Mouse (Mus musculus): ENCODE results near the gene Zfp961. TPM values are rescaled to one million over a fixed set of nuclear protein-coding genes. Genes with fewer than 3 reads are reported as not detected.
A peak's percentile ranks its signal among the peaks of the same experiment; 100 is the strongest.
"Not testable (repeated sequence)": the region's sequence is repeated elsewhere in the genome, so short reads cannot be mapped to it uniquely, and the experiment has no call there.

Zfp961 gene
- 25.7 and 28.4 TPM in 2 replicates for polyA plus RNA-seq (2014; fragmentation: Nextera tagmentation; extraction: Ambion mirVana)

DNA sequence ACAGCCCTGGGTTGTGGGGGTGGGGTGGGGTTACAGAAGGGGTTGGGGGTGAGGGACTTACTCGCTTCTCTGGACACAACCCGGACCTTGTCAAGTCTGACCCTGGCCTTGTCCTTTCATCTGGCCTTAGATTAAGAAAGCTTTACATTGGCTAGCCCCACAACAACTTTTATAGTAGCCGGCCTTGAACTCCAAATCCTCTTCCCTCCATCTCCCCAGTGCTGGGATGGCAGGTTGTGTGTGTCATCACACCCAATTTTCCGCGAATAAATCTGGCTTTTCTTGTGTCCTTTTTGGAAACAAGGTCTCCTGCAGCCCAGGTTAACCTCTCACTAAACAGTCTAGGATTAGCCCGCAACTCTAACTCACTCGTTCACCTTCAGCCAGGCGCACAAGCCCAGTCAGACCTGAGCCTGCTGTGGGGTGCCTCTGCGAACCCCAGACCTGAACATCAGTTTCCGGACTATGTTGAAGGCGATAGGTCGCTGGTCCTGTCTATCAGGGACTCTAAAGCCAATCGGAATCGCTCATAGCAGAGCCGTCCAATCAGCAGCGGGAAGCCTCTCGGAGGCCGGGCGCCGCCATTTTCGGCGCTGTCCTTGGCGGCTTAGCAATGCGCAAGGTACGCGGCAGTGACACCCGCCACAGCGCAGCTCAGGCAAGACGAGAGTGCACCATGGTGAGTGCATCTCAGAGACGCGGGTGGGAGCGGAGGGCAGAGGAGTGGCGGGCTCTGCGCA lies at the start of gene Zfp961:
TSS of gene Zfp961 (plus strand) at position 557 of the 740 bp plus-strand sequence.
- H3K4me3 ChIP-seq (ENCODE audit: low read depth, low read length), result peak within 1 kb of the TSS; percentile 78
- H3K36me3 ChIP-seq (ENCODE audit: control insufficient read depth, insufficient read depth, low read length), result no peaks in the 10 kb centered on the region; the same call in 1 of the 2 replicates
- H3K27me3 ChIP-seq (ENCODE audit: control insufficient read depth, insufficient read depth, low read length), result no peaks in the 10 kb centered on the region
- peaks cover 3% of the 10 kb centered on the region; the same call in 1 of the 2 replicates for H3K4me1 ChIP-seq (ENCODE audit: control insufficient read depth, insufficient read depth, low read length)
- peaks cover 7% of the 10 kb centered on the region; the same call in 1 of the 2 replicates for H3K9me3 ChIP-seq (ENCODE audit: control insufficient read depth, low read length)
- ATAC-seq (ENCODE audit: low FRiP score) (peak; percentile 100), DNase-seq (ENCODE audit: low spot score, missing footprints) (peak; percentile 99)
- H3K27ac ChIP-seq (ENCODE audit: low read depth, low read length), result peak within 1 kb of the TSS; percentile 59; the same call in 1 of the 2 replicates
- 3% methylated on average over 34 of the region's 34 CpGs for WGBS
- peak within 1 kb of the TSS; percentile 75 for H3K4me2 ChIP-seq
- H3K9ac ChIP-seq (ENCODE audit: low read length), result peak within 1 kb of the TSS; percentile 84

- 77% methylated on average over 1 of the region's 1 CpGs for WGBS
- H3K27ac ChIP-seq (ENCODE audit: low read depth, low read length); H3K4me3 ChIP-seq (ENCODE audit: low read depth, low read length); H3K4me1 ChIP-seq (ENCODE audit: control insufficient read depth, insufficient read depth, low read length); H3K4me2 ChIP-seq; H3K9me3 ChIP-seq (ENCODE audit: control insufficient read depth, low read length); H3K9ac ChIP-seq (ENCODE audit: low read length); ATAC-seq (ENCODE audit: low FRiP score); H3K36me3 ChIP-seq (ENCODE audit: control insufficient read depth, insufficient read depth, low read length); H3K27me3 ChIP-seq (ENCODE audit: control insufficient read depth, insufficient read depth, low read length): not testable (repeated sequence)
- DNase-seq (ENCODE audit: low spot score, missing footprints), result peak; percentile 17
These were observed 47.8 kb upstream of the Zfp961 start for GRCm38 (mm10) chr8:71903084-71903483.

DNA sequence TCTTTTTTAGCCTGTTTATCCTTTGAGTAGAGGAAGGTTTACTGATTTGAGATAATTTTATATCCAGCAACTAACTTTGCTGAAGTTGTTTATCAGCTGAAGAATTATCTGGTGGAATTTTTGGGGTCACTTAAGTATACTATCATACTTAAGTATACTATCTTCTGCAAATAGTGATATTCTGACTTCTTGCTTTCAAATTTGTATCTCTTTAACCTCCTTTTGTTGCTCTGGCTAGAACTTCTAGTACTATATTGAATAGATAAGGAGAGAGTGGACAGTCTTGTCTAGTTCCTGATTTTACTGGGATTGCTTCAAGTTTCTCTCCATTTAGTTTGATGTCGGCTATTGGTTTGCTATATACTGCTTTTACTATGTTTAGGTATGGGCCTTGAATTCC lies 44.0 kb upstream of the Zfp961 start:
- ATAC-seq (ENCODE audit: low FRiP score), result no peak
- no peak overlapping the region for H3K4me2 ChIP-seq
- H3K27me3 ChIP-seq (ENCODE audit: control insufficient read depth, insufficient read depth, low read length), result no peaks in the 10 kb centered on the region
- no peak overlapping the region for H3K27ac ChIP-seq (ENCODE audit: low read depth, low read length)
- 100% methylated on average over 1 of the region's 1 CpGs for WGBS
- H3K36me3 ChIP-seq (ENCODE audit: control insufficient read depth, insufficient read depth, low read length), result no peaks in the 10 kb centered on the region
- H3K4me1 ChIP-seq (ENCODE audit: control insufficient read depth, insufficient read depth, low read length), result no peaks in the 10 kb centered on the region
- DNase-seq (ENCODE audit: low spot score, missing footprints), result peak; percentile 31
- H3K4me3 ChIP-seq (ENCODE audit: low read depth, low read length), result no peak overlapping the region
- H3K9ac ChIP-seq (ENCODE audit: low read length), result no peak overlapping the region
- H3K9me3 ChIP-seq (ENCODE audit: control insufficient read depth, low read length), result no peaks in the 10 kb centered on the region

GRCm38 (mm10) chr8:71907798-71908257 lies 43.0 kb upstream of the Zfp961 start:
- Histone ChIP-seq H3K27me3 (ENCODE audit: control insufficient read depth, insufficient read depth, low read length) (no peaks in the 10 kb centered on the region), H3K36me3 (ENCODE audit: control insufficient read depth, insufficient read depth, low read length) (no peaks in the 10 kb centered on the region), H3K4me3 (ENCODE audit: low read depth, low read length) (peak overlapping the region; percentile 59), H3K4me1 (ENCODE audit: control insufficient read depth, insufficient read depth, low read length) (no peaks in the 10 kb centered on the region), H3K9me3 (ENCODE audit: control insufficient read depth, low read length) (no peaks in the 10 kb centered on the region), H3K4me2 (peak overlapping the region; percentile 42), H3K27ac (ENCODE audit: low read depth, low read length) (0 out of 2 replicates have a peak overlapping the region, but pooled peaks have one; percentile 15), H3K9ac (ENCODE audit: low read length) (peak overlapping the region; percentile 92; the same call in 1 of the 2 replicates)
- no peak for DNase-seq (ENCODE audit: low spot score, missing footprints)
- WGBS, result 97% methylated on average over 5 of the region's 5 CpGs
- no peak for ATAC-seq (ENCODE audit: low FRiP score)

DNA sequence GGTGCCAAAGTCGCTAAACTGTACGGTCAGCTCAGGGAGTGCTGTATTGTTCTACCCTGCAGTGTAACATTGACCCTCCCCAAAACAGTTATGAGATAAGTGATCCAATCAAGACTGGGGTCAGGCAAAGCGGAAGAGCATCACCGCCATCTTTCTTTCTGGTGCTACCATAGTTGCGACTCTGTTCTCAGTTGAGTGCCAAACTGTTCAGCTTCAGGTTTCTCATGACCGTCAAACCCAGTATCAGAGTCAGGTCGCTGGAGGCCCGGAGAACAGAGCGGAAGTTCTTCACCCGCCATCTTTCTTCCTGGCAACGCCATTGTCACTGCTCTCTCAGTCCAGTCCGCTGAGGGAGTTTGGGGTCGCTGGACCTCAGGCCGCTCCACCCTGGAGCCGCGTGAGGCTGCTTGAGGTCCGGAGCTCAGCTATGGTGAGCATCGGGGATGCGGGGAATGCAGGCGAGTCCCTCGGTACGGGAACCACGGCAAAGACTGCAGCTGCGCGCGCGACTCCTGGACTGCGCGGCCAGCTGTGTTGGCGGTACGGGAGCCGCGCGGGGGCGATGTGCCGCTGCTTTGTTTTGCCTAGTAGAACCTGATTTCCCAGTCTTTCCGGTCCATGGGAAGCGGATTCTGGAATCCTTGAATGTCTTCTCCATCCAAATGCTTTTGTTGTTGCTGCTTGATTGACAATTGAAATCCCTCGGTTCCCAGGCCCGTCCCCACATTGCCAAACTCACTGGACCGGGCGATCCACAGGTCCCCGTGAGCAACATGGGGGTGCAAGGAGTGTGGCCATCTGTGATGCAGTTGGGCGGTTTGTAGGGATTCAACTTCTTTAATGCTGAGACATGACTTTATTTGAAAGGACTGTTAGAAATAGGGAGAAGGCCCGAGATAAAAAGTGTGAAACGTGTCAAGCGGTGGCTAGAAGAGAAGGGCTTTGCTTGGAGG lies 42.3 kb upstream of the Zfp961 start, which contains the start of the genes Zfp882 and Zfp617:
TSS of gene Zfp882 (plus strand) at position 300 of the 953 bp plus-strand sequence.
TSS of gene Zfp617 (plus strand) at position 327 of the 953 bp plus-strand sequence.
- Histone ChIP-seq H3K9ac (ENCODE audit: low read length) (peak within 1 kb of the TSS; percentile 92), H3K36me3 (ENCODE audit: control insufficient read depth, insufficient read depth, low read length) (peaks cover under 1% of the 10 kb centered on the region; the same call in 1 of the 2 replicates), H3K9me3 (ENCODE audit: control insufficient read depth, low read length) (no peaks in the 10 kb centered on the region), H3K27ac (ENCODE audit: low read depth, low read length) (peak within 1 kb of the TSS; percentile 97), H3K4me2 (peak within 1 kb of the TSS; percentile 42), H3K4me3 (ENCODE audit: low read depth, low read length) (peak within 1 kb of the TSS; percentile 59), H3K27me3 (ENCODE audit: control insufficient read depth, insufficient read depth, low read length) (no peaks in the 10 kb centered on the region), H3K4me1 (ENCODE audit: control insufficient read depth, insufficient read depth, low read length) (no peaks in the 10 kb centered on the region)
- WGBS, result 5% methylated on average over 47 of the region's 47 CpGs
- peak; percentile 96 for ATAC-seq (ENCODE audit: low FRiP score)
- peak; percentile 99 for DNase-seq (ENCODE audit: low spot score, missing footprints)

DNA sequence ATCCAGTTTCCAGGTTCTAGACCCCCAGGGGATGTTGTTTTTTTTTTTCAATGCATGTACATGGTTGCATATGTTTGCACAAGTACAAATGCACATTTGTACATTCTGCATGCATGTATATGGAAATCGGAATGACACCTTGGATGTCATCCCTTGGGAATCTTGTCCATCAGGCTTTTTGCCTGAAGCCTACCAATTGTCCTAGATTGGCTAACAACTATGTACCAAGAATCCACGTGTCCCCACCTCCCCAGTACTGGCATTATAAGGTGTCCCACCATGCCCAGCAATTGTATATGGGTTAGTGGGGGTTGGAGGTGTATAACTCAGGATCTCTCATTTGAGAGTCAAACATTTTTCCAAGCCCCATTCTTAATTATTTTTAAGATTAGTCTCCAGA lies 38.6 kb upstream of the Zfp961 start:
- H3K4me2 ChIP-seq, result no peak overlapping the region
- no peaks in the 10 kb centered on the region for H3K9me3 ChIP-seq (ENCODE audit: control insufficient read depth, low read length)
- ATAC-seq (ENCODE audit: low FRiP score) (no peak), DNase-seq (ENCODE audit: low spot score, missing footprints) (peak; percentile 56)
- no peaks in the 10 kb centered on the region for H3K27me3 ChIP-seq (ENCODE audit: control insufficient read depth, insufficient read depth, low read length)
- no peaks in the 10 kb centered on the region for H3K4me1 ChIP-seq (ENCODE audit: control insufficient read depth, insufficient read depth, low read length)
- 88% methylated on average over 2 of the region's 2 CpGs for WGBS
- H3K27ac ChIP-seq (ENCODE audit: low read depth, low read length), result no peak overlapping the region
- H3K36me3 ChIP-seq (ENCODE audit: control insufficient read depth, insufficient read depth, low read length), result peaks cover 14% of the 10 kb centered on the region
- no peak overlapping the region for H3K9ac ChIP-seq (ENCODE audit: low read length)
- no peak overlapping the region for H3K4me3 ChIP-seq (ENCODE audit: low read depth, low read length)

GRCm38 (mm10) chr8:71922567-71923401 lies 28.1 kb upstream of the Zfp961 start:
- Histone ChIP-seq H3K27ac (ENCODE audit: low read depth, low read length) (peak overlapping the region; percentile 94), H3K9ac (ENCODE audit: low read length) (peak overlapping the region; percentile 92), H3K4me3 (ENCODE audit: low read depth, low read length) (peak overlapping the region; percentile 79), H3K4me2 (peak overlapping the region; percentile 58), H3K36me3 (ENCODE audit: control insufficient read depth, insufficient read depth, low read length) (no peaks in the 10 kb centered on the region), H3K9me3 (ENCODE audit: control insufficient read depth, low read length) (no peaks in the 10 kb centered on the region), H3K4me1 (ENCODE audit: control insufficient read depth, insufficient read depth, low read length) (no peaks in the 10 kb centered on the region), H3K27me3 (ENCODE audit: control insufficient read depth, insufficient read depth, low read length) (no peaks in the 10 kb centered on the region)
- ATAC-seq (ENCODE audit: low FRiP score), result peak; percentile 100
- WGBS, result under 1% methylated on average over 57 of the region's 57 CpGs
- peak; percentile 97 for DNase-seq (ENCODE audit: low spot score, missing footprints)

DNA sequence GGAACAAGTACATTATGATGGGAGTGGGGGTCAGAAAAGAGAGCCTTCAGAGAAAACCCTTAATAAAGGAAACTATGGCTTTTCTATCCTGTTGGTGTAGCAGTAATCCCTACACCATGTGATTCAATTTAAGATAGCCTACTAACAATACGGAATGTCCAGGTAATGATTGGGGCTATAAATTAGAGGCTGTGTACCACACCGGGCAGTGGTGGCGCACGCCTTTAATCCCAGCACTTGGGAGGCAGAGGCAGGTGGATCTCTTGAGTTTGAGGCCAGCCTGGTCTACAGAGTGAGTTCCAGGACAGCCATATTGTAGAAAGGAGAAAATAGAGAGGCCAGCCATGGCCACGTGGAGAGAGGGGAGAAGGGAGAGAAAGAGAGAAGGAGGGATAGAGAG lies 25.0 kb upstream of the Zfp961 start:
- peaks cover 13% of the 10 kb centered on the region for H3K36me3 ChIP-seq (ENCODE audit: control insufficient read depth, insufficient read depth, low read length)
- no peaks in the 10 kb centered on the region for H3K27me3 ChIP-seq (ENCODE audit: control insufficient read depth, insufficient read depth, low read length)
- 97% methylated on average over 5 of the region's 5 CpGs for WGBS
- H3K27ac ChIP-seq (ENCODE audit: low read depth, low read length), result no peak overlapping the region
- no peak overlapping the region for H3K4me2 ChIP-seq
- DNase-seq (ENCODE audit: low spot score, missing footprints) (peak; percentile 53), ATAC-seq (ENCODE audit: low FRiP score) (no peak)
- H3K4me3 ChIP-seq (ENCODE audit: low read depth, low read length), result no peak overlapping the region
- H3K4me1 ChIP-seq (ENCODE audit: control insufficient read depth, insufficient read depth, low read length), result no peaks in the 10 kb centered on the region
- no peaks in the 10 kb centered on the region for H3K9me3 ChIP-seq (ENCODE audit: control insufficient read depth, low read length)
- no peak overlapping the region for H3K9ac ChIP-seq (ENCODE audit: low read length)

Measured in midbrain, embryonic 11.5 days (tissue).